Comparison of ENCODE assay signal across 12 mouse cellular contexts in the genomic region with DNA sequence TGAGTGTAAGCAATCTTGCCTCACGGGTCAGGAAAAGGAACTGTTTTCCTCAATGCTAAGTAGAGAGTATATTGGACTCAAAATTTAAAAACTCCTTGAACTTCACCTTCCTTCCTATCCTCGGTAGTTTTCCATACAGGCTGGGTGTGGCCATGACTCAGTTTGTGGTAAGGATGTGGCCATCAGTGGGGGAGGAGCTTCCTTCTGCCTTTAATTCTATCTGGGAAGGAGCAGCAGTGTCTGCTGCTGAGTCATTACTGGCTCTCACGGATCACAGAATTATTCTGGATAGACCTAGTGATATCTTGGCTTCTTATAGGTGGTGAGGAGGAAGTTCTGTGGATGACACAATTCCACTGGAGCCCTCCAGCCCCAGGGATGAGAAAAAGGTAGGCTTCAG. TPM values are rescaled to one million over a fixed set of nuclear protein-coding genes. Genes with fewer than 3 reads are reported as not detected.
DNase-seq lines count a peak whose midpoint lies in the region; ATAC-seq and TF ChIP-seq lines count a peak whose summit lies in the region.
"Had no signal": no experiment of that assay in that cellular context is flagged by ENCODE, and none has a peak within 500 bp of the region (broad histone marks: within the 10 kb centered on the region; RNA-seq: fewer than 3 reads in every experiment).

No protein-coding gene starts in this region.

- peak overlapping the region; percentile 99 for H3K27ac ChIP-seq in embryonic fibroblast, embryonic 13.5 days (ENCODE audit: insufficient read depth, low read length)
- H3K27ac ChIP-seq in stomach, postnatal 0 days (replicated peaks) = peak overlapping the region; percentile 63
- no peak overlapping the region for H3K27ac ChIP-seq in hindbrain, embryonic 11.5 days (ENCODE audit: low read depth, low read length)
- H3K27ac ChIP-seq: midbrain, embryonic 15.5 days had no signal

- no peak for DNase-seq in frontal cortex, postnatal 10 days (ENCODE audit: low spot score in 2 of 2)
- peak; percentile 63 for DNase-seq in urinary bladder, postnatal 14 days (ENCODE audit: low spot score)
- no peak for DNase-seq in urinary bladder, adult 2 months (ENCODE audit: low spot score)
- peak; percentile 69 for DNase-seq in stomach, postnatal 0 days (ENCODE audit: low spot score)
- DNase-seq in hindbrain, embryonic 11.5 days (ENCODE audit: low spot score) = no peak
- no peak for DNase-seq in right cerebral cortex, postnatal 4 days
- DNase-seq: cerebellum, postnatal 25 days; gastrocnemius, postnatal 14 days had no signal

- H3K36me3 ChIP-seq in stomach, postnatal 0 days (ENCODE audit: control insufficient read depth, insufficient read depth, low read length) = peaks cover 4% of the 10 kb centered on the region; the same call in 1 of the 2 replicates
- H3K36me3 ChIP-seq in hindbrain, embryonic 11.5 days (ENCODE audit: control insufficient read depth, insufficient read depth, low read length) = peaks cover 4% of the 10 kb centered on the region; the same call in 1 of the 2 replicates

- peaks cover 16% of the 10 kb centered on the region for H3K4me1 ChIP-seq in embryonic fibroblast, embryonic 13.5 days (ENCODE audit: control insufficient read depth, insufficient read depth, low read length)
- H3K4me1 ChIP-seq in stomach, postnatal 0 days (replicated peaks; ENCODE audit: control insufficient read depth, insufficient read depth) = peaks cover 5% of the 10 kb centered on the region
- peaks cover 2% of the 10 kb centered on the region; the same call in 1 of the 2 replicates for H3K4me1 ChIP-seq in hindbrain, embryonic 11.5 days (replicated peaks; ENCODE audit: control insufficient read depth, insufficient read depth, low read length)

- no peak for TF ChIP-seq EP300 in stomach, postnatal 0 days (optimal IDR thresholded peaks at IDR 0.05)

- 15% methylated on average over 3 of the region's 3 CpGs for WGBS in stomach, postnatal 0 days
- WGBS in hindbrain, embryonic 11.5 days = 47% methylated on average over 3 of the region's 3 CpGs

- peak; percentile 45; the same call in 1 of the 2 replicates for TF ChIP-seq POLR2A in embryonic fibroblast, embryonic 13.5 days (IDR thresholded peaks at IDR 0.05; ENCODE audit: low read depth, low read length)

- H3K4me3 ChIP-seq in embryonic fibroblast, embryonic 13.5 days (ENCODE audit: insufficient read depth, low read length) = no peak overlapping the region
- no peak overlapping the region for H3K4me3 ChIP-seq in stomach, postnatal 0 days (ENCODE audit: low read depth, low read length)
- H3K4me3 ChIP-seq in hindbrain, embryonic 11.5 days (ENCODE audit: low read depth, low read length) = no peak overlapping the region
- H3K4me3 ChIP-seq: midbrain, embryonic 15.5 days had no signal

- no peak for TF ChIP-seq CTCF in embryonic fibroblast, embryonic 13.5 days (IDR thresholded peaks at IDR 0.05; ENCODE audit: borderline replicate concordance, insufficient read depth, low read length)
- no peak for TF ChIP-seq CTCF in stomach, postnatal 0 days (IDR thresholded peaks at IDR 0.05; ENCODE audit: low read depth)

- H3K27me3 ChIP-seq in stomach, postnatal 0 days (ENCODE audit: control insufficient read depth, insufficient read depth, low read length) = no peaks in the 10 kb centered on the region
- H3K27me3 ChIP-seq in hindbrain, embryonic 11.5 days (ENCODE audit: control insufficient read depth, insufficient read depth, low read length) = no peaks in the 10 kb centered on the region
- H3K27me3 ChIP-seq: midbrain, embryonic 15.5 days had no signal

- H3K9ac ChIP-seq in stomach, postnatal 0 days (ENCODE audit: low read length) = no peak overlapping the region
- H3K9ac ChIP-seq in hindbrain, embryonic 11.5 days (ENCODE audit: low read depth, low read length) = no peak overlapping the region
- H3K9ac ChIP-seq: midbrain, embryonic 15.5 days had no signal

- ATAC-seq in frontal cortex, adult (ENCODE audit: low TSS enrichment) = peak; percentile 41; the same call in 1 of the 2 replicates
- no peak for ATAC-seq in stomach, postnatal 0 days (ENCODE audit: low FRiP score, low TSS enrichment)
- ATAC-seq in hindbrain, embryonic 11.5 days (ENCODE audit: low FRiP score) = no peak
- ATAC-seq: CD4-positive, CD25-positive, alpha-beta regulatory T cell, adult 4 months; midbrain, embryonic 15.5 days had no signal

- H3K9me3 ChIP-seq in stomach, postnatal 0 days (ENCODE audit: control insufficient read depth, low read length) = no peaks in the 10 kb centered on the region
- H3K9me3 ChIP-seq in hindbrain, embryonic 11.5 days (ENCODE audit: control insufficient read depth, low read length) = no peaks in the 10 kb centered on the region
- H3K9me3 ChIP-seq: midbrain, embryonic 15.5 days had no signal

- H3K4me2 ChIP-seq in stomach, postnatal 0 days (replicated peaks; ENCODE audit: low read depth) = no peak overlapping the region
- H3K4me2 ChIP-seq in hindbrain, embryonic 11.5 days (replicated peaks; ENCODE audit: low read depth, low read length) = no peak overlapping the region
- H3K4me2 ChIP-seq: midbrain, embryonic 15.5 days had no signal

RNA-seq across cellular contexts. Expression of gene Pkm, which starts 2.8 kb away (rescaled TPM):
- 888 and 1,061 TPM in 2 replicates for polyA plus RNA-seq in urinary bladder, adult 2 months (2012; rRNA removed)
- 1,030 and 1,261 TPM in 2 replicates for polyA plus RNA-seq in embryonic fibroblast, embryonic 13.5 days (2011; ENCODE audit: insufficient read length, low read depth, missing spikeins)
- 472 and 500 TPM in 2 replicates for polyA plus RNA-seq in stomach, postnatal 0 days (2015; fragmentation: Nextera tagmentation; extraction: Ambion mirVana)
- polyA plus RNA-seq in hindbrain, embryonic 11.5 days (2014; fragmentation: Nextera tagmentation; extraction: Ambion mirVana) = 1,589 and 1,915 TPM in 2 replicates

RNA-seq across cellular contexts. Expression of gene Gramd2, which starts 26.6 kb away (rescaled TPM):
- polyA plus RNA-seq in urinary bladder, adult 2 months (2012; rRNA removed) = 5.0 and 6.3 TPM in 2 replicates
- polyA plus RNA-seq in embryonic fibroblast, embryonic 13.5 days (2011; ENCODE audit: insufficient read length, low read depth, missing spikeins) = 0.53 and 0.67 TPM in 2 replicates
- polyA plus RNA-seq in stomach, postnatal 0 days (2015; fragmentation: Nextera tagmentation; extraction: Ambion mirVana) = 5.9 and 6.7 TPM in 2 replicates
- 0.07 and 0.43 TPM in 2 replicates for polyA plus RNA-seq in hindbrain, embryonic 11.5 days (2014; fragmentation: Nextera tagmentation; extraction: Ambion mirVana)
- polyA plus RNA-seq: CD4-positive, CD25-positive, alpha-beta regulatory T cell, adult 4 months had no signal

RNA-seq across cellular contexts. Expression of gene Parp6, which starts 36.3 kb away (rescaled TPM):
- polyA plus RNA-seq in urinary bladder, adult 2 months (2012; rRNA removed) = 52.4 and 53.9 TPM in 2 replicates
- polyA plus RNA-seq in embryonic fibroblast, embryonic 13.5 days (2011; ENCODE audit: insufficient read length, low read depth, missing spikeins) = 30.5 and 32.4 TPM in 2 replicates
- 13.3 and 14.9 TPM in 2 replicates for polyA plus RNA-seq in stomach, postnatal 0 days (2015; fragmentation: Nextera tagmentation; extraction: Ambion mirVana)
- polyA plus RNA-seq in hindbrain, embryonic 11.5 days (2014; fragmentation: Nextera tagmentation; extraction: Ambion mirVana) = 133 and 134 TPM in 2 replicates

Comparison
In these comparisons a context has a peak if more than half of its experiments do, and no peak if none do; other contexts are left out.
1. DNase-seq: peak in urinary bladder, postnatal 14 days (single experiment) and stomach, postnatal 0 days (single experiment); none in frontal cortex, postnatal 10 days (0 of 2), urinary bladder, adult 2 months (single experiment), hindbrain, embryonic 11.5 days (single experiment) and right cerebral cortex, postnatal 4 days (single experiment).